Mouse (Mus musculus) embryonic fibroblast, embryonic 13.5 days (primary cell): ENCODE results near the gene Bmi1.

ENCODE experiments used
- CTCF ChIP-seq: IDR thresholded peaks from 2 replicates; pipeline ENCODE4 v1.5.1; 2011; ENCODE audit warnings: mild to moderate bottlenecking, control low read depth, low read length, moderate library complexity, borderline replicate concordance; ENCODE audit not compliant: insufficient read depth
- POLR2A ChIP-seq: IDR thresholded peaks from 2 replicates; pipeline ENCODE4 v1.6.1; 2011; ENCODE audit warnings: low read depth, mild to moderate bottlenecking, control low read depth, low read length, moderate library complexity

DNA sequence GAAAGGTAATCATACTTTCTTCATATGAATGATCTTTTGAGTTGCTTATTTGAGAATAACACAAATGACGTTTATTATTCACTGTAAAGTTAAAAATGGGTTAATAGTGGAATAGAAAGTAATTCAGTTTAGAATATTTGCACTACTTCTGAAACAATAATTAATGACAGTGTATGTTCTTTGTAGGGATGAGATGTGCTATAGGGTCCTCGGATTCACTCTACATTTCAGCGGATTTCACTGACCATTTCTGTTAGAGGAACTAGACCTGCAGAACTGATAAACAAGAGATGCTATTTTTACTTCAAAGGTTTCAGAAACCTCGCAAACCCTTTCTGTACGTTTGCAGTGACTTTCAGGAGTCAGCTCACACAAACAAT, 16.7 kb downstream of the Bmi1 start:
- no peak for TF ChIP-seq CTCF
- no peak for TF ChIP-seq POLR2A
